ENCODE assay signal across 8 mouse cellular contexts in the genomic region with DNA sequence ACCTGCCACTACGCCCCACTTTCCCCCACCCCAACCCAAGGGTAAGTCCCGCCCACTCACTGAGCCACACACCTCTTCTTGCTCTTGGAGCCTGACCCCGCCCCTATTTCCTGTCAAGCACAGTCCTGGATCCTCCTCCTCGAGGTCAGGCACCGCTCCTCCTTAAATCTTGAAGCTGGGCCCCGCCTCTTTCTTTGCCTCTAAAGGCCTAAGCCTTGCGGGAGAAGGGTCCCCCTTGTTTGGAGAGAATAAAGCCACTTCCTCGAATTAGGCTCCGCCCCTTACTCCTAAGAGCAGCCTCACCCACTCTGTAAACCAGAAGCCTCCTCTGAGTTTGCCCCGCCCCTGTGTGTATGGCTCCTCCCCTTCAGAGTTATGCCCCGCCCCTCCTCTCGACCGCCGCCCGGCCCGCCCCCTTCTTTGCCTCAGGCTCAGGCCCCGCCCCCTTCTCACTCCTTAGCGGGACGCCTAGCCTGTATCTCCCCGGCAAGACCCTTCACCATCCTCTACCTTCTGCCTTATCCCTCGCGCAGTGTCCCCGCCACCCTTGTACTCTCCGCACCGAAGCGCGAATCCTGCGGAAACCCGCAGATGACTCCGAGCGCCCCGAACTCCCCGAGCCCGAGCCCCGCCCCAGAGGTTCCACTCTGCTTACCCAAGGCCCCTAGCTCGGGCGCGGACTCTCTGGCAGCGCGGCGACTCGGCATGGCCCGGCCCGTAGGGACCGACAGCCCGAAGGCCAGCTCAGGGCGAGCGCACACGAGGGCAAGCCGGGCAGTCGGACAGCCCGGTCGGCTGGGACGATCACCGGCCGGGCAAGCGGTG. TPM values are rescaled to one million over a fixed set of nuclear protein-coding genes. Genes with fewer than 3 reads are reported as not detected.
DNase-seq lines count a peak whose midpoint lies in the region; ATAC-seq and TF ChIP-seq lines count a peak whose summit lies in the region.

No protein-coding gene starts in this region.

- peaks cover 21% of the 10 kb centered on the region for H3K36me3 ChIP-seq in heart, embryonic 12.5 days
- peaks cover 16% of the 10 kb centered on the region for H3K36me3 ChIP-seq in kidney, postnatal 0 days (ENCODE audit: insufficient read depth, low read length)
- peaks cover 5% of the 10 kb centered on the region; the same call in 1 of the 2 replicates for H3K36me3 ChIP-seq in liver, embryonic 11.5 days (ENCODE audit: control insufficient read depth, insufficient read depth, low read length)
- peaks cover 16% of the 10 kb centered on the region for H3K36me3 ChIP-seq in stomach, embryonic 14.5 days (ENCODE audit: control insufficient read depth, insufficient read depth, low read length)

- peak overlapping the region; percentile 52 for H3K9ac ChIP-seq in heart, embryonic 12.5 days
- H3K9ac ChIP-seq in kidney, postnatal 0 days (ENCODE audit: low read depth, low read length), result peak overlapping the region; percentile 67
- peak overlapping the region; percentile 61 for H3K9ac ChIP-seq in liver, embryonic 11.5 days (ENCODE audit: low read depth, low read length)
- peak overlapping the region; percentile 39 for H3K9ac ChIP-seq in stomach, embryonic 14.5 days (replicated peaks; ENCODE audit: low read depth, low read length)

- peak; percentile 64 for ATAC-seq in erythroid progenitor cell, adult 5-6 weeks (replicated peaks; ENCODE audit: low FRiP score, poor library complexity, severe bottlenecking)
- peak; percentile 89 for ATAC-seq in heart, embryonic 12.5 days (ENCODE audit: insufficient number of reproducible peaks, low FRiP score)
- ATAC-seq in kidney, postnatal 0 days (replicated peaks; ENCODE audit: low FRiP score, low read depth), result peak; percentile 91
- peak; percentile 83 for ATAC-seq in liver, embryonic 11.5 days (replicated peaks; ENCODE audit: low FRiP score)
- peak; percentile 92 for ATAC-seq in stomach, embryonic 14.5 days (ENCODE audit: insufficient number of reproducible peaks, insufficient read depth, low FRiP score, low read depth)

- no peaks in the 10 kb centered on the region for H3K4me1 ChIP-seq in heart, embryonic 12.5 days (replicated peaks)
- no peaks in the 10 kb centered on the region for H3K4me1 ChIP-seq in kidney, postnatal 0 days (replicated peaks; ENCODE audit: insufficient read depth, low read length)
- peaks cover 20% of the 10 kb centered on the region for H3K4me1 ChIP-seq in liver, embryonic 11.5 days (replicated peaks; ENCODE audit: control insufficient read depth, insufficient read depth, low read length)
- 0 out of 2 replicates have a peak, but pooled peaks cover 4% of the 10 kb centered on the region for H3K4me1 ChIP-seq in stomach, embryonic 14.5 days (ENCODE audit: control insufficient read depth, insufficient read depth, low read length)

- no peak for TF ChIP-seq CTCF in kidney, postnatal 0 days (IDR thresholded peaks at IDR 0.05; ENCODE audit: low read depth)

- peak overlapping the region; percentile 58 for H3K4me3 ChIP-seq in heart, embryonic 12.5 days
- H3K4me3 ChIP-seq in kidney, postnatal 0 days (replicated peaks; ENCODE audit: low read depth, low read length), result peak overlapping the region; percentile 84
- peak overlapping the region; percentile 79 for H3K4me3 ChIP-seq in liver, embryonic 11.5 days (ENCODE audit: low read depth, low read length)
- H3K4me3 ChIP-seq in stomach, embryonic 14.5 days (ENCODE audit: low read depth, low read length), result peak overlapping the region; percentile 53

- 1% methylated on average over 57 of the region's 57 CpGs for WGBS in heart, embryonic 12.5 days
- under 1% methylated on average over 57 of the region's 57 CpGs for WGBS in kidney, postnatal 0 days
- WGBS in liver, embryonic 11.5 days, result 1% methylated on average over 55 of the region's 57 CpGs
- 1% methylated on average over 57 of the region's 57 CpGs for WGBS in stomach, embryonic 14.5 days

- H3K9me3 ChIP-seq in heart, embryonic 12.5 days (replicated peaks), result no peaks in the 10 kb centered on the region
- H3K9me3 ChIP-seq in kidney, postnatal 0 days (replicated peaks; ENCODE audit: low read length), result no peaks in the 10 kb centered on the region
- no peaks in the 10 kb centered on the region for H3K9me3 ChIP-seq in liver, embryonic 11.5 days (ENCODE audit: control insufficient read depth, low read length)
- no peaks in the 10 kb centered on the region for H3K9me3 ChIP-seq in stomach, embryonic 14.5 days (ENCODE audit: control insufficient read depth, low read depth, low read length)

- peak; percentile 100 for DNase-seq in CD4-positive helper T cell, adult 2 months (ENCODE audit: low read depth, low spot score)
- DNase-seq in brain, embryonic 18.5 days (ENCODE audit: low read depth, low spot score), result peak; percentile 50
- DNase-seq in kidney, postnatal 0 days (ENCODE audit: low spot score), result peak; percentile 100
- peak; percentile 97 for DNase-seq in liver, embryonic 11.5 days (ENCODE audit: low spot score)
- peak; percentile 99 for DNase-seq in naive thymus-derived CD4-positive, alpha-beta T cell, adult 2 months (ENCODE audit: low read depth)

- H3K27me3 ChIP-seq in heart, embryonic 12.5 days (replicated peaks), result peaks cover 3% of the 10 kb centered on the region; the same call in 1 of the 2 replicates
- no peaks in the 10 kb centered on the region for H3K27me3 ChIP-seq in kidney, postnatal 0 days (ENCODE audit: insufficient read depth, low read length)
- no peaks in the 10 kb centered on the region; the same call in 1 of the 2 replicates for H3K27me3 ChIP-seq in liver, embryonic 11.5 days (replicated peaks; ENCODE audit: control insufficient read depth, insufficient read depth, low read length)
- no peaks in the 10 kb centered on the region for H3K27me3 ChIP-seq in stomach, embryonic 14.5 days (ENCODE audit: control insufficient read depth, insufficient read depth, low read length)

- peak overlapping the region; percentile 69 for H3K27ac ChIP-seq in heart, embryonic 12.5 days (ENCODE audit: poor library complexity, severe bottlenecking)
- H3K27ac ChIP-seq in kidney, postnatal 0 days, result peak overlapping the region; percentile 94
- H3K27ac ChIP-seq in liver, embryonic 11.5 days (ENCODE audit: low read depth, low read length), result peak overlapping the region; percentile 76
- peak overlapping the region; percentile 87 for H3K27ac ChIP-seq in stomach, embryonic 14.5 days (ENCODE audit: low read length)

- peak overlapping the region; percentile 85 for H3K4me2 ChIP-seq in heart, embryonic 12.5 days
- H3K4me2 ChIP-seq in kidney, postnatal 0 days (ENCODE audit: low read length), result peak overlapping the region; percentile 99
- H3K4me2 ChIP-seq in liver, embryonic 11.5 days, result peak overlapping the region; percentile 99
- peak overlapping the region; percentile 87 for H3K4me2 ChIP-seq in stomach, embryonic 14.5 days (replicated peaks; ENCODE audit: low read depth, low read length)

RNA-seq across cellular contexts. Expression of a gene that starts 0.5 kb away (rescaled TPM):
- total RNA-seq in erythroid progenitor cell, adult 5-6 weeks (2015; ENCODE audit: low replicate concordance), result 1.7 and 3.2 TPM in 2 replicates
- 4.0 TPM in 1 of 2 replicates, not detected in the other for total RNA-seq in erythroid progenitor cell, adult 5-6 weeks (2017; ENCODE audit: low replicate concordance)
- 4.6 and 4.7 TPM in 2 replicates for polyA plus RNA-seq in heart, embryonic 12.5 days (2016; fragmentation: Nextera tagmentation; extraction: Ambion mirVana)
- 9.3 and 10.6 TPM in 2 replicates for polyA plus RNA-seq in kidney, postnatal 0 days (2015; fragmentation: Nextera tagmentation; extraction: Ambion mirVana)
- polyA plus RNA-seq in liver, embryonic 11.5 days (2014; fragmentation: Nextera tagmentation; extraction: Ambion mirVana), result 2.0 and 2.3 TPM in 2 replicates
- polyA plus RNA-seq in stomach, embryonic 14.5 days (2014; fragmentation: Nextera tagmentation; extraction: Ambion mirVana), result 8.3 and 10.4 TPM in 2 replicates

RNA-seq across cellular contexts. Expression of a gene that starts 24.5 kb away (rescaled TPM):
- total RNA-seq in erythroid progenitor cell, adult 5-6 weeks (2015; ENCODE audit: low replicate concordance), result 12.3 and 14.3 TPM in 2 replicates
- 19.9 and 45.4 TPM in 2 replicates for total RNA-seq in erythroid progenitor cell, adult 5-6 weeks (2017; ENCODE audit: low replicate concordance)
- polyA plus RNA-seq in heart, embryonic 12.5 days (2016; fragmentation: Nextera tagmentation; extraction: Ambion mirVana), result 37.1 and 40.6 TPM in 2 replicates
- polyA plus RNA-seq in kidney, postnatal 0 days (2015; fragmentation: Nextera tagmentation; extraction: Ambion mirVana), result 33.5 and 35.1 TPM in 2 replicates
- 33.4 and 45.5 TPM in 2 replicates for polyA plus RNA-seq in liver, embryonic 11.5 days (2014; fragmentation: Nextera tagmentation; extraction: Ambion mirVana)
- 38.6 and 44.8 TPM in 2 replicates for polyA plus RNA-seq in stomach, embryonic 14.5 days (2014; fragmentation: Nextera tagmentation; extraction: Ambion mirVana)

RNA-seq across cellular contexts. Expression of a gene that starts 36.1 kb away (rescaled TPM):
- total RNA-seq in erythroid progenitor cell, adult 5-6 weeks (2015; ENCODE audit: low replicate concordance), result 34.8 and 90.5 TPM in 2 replicates
- 34.0 and 34.3 TPM in 2 replicates for total RNA-seq in erythroid progenitor cell, adult 5-6 weeks (2017; ENCODE audit: low replicate concordance)
- 99.8 and 107 TPM in 2 replicates for polyA plus RNA-seq in heart, embryonic 12.5 days (2016; fragmentation: Nextera tagmentation; extraction: Ambion mirVana)
- 96.9 and 97.8 TPM in 2 replicates for polyA plus RNA-seq in kidney, postnatal 0 days (2015; fragmentation: Nextera tagmentation; extraction: Ambion mirVana)
- polyA plus RNA-seq in liver, embryonic 11.5 days (2014; fragmentation: Nextera tagmentation; extraction: Ambion mirVana), result 89.9 and 94.9 TPM in 2 replicates
- 77.9 and 86.2 TPM in 2 replicates for polyA plus RNA-seq in stomach, embryonic 14.5 days (2014; fragmentation: Nextera tagmentation; extraction: Ambion mirVana)

RNA-seq across cellular contexts. Expression of a gene that starts 49.0 kb away (rescaled TPM):
- 8.0 and 22.7 TPM in 2 replicates for total RNA-seq in erythroid progenitor cell, adult 5-6 weeks (2015; ENCODE audit: low replicate concordance)
- not detected in 2 replicates for total RNA-seq in erythroid progenitor cell, adult 5-6 weeks (2017; ENCODE audit: low replicate concordance)
- polyA plus RNA-seq in heart, embryonic 12.5 days (2016; fragmentation: Nextera tagmentation; extraction: Ambion mirVana), result 1.6 and 5.4 TPM in 2 replicates
- polyA plus RNA-seq in kidney, postnatal 0 days (2015; fragmentation: Nextera tagmentation; extraction: Ambion mirVana), result 1.8 and 2.4 TPM in 2 replicates
- 235 and 244 TPM in 2 replicates for polyA plus RNA-seq in liver, embryonic 11.5 days (2014; fragmentation: Nextera tagmentation; extraction: Ambion mirVana)
- 1.5 and 1.9 TPM in 2 replicates for polyA plus RNA-seq in stomach, embryonic 14.5 days (2014; fragmentation: Nextera tagmentation; extraction: Ambion mirVana)

RNA-seq across cellular contexts. Expression of a gene that starts 51.4 kb away (rescaled TPM):
- total RNA-seq in erythroid progenitor cell, adult 5-6 weeks (2015; ENCODE audit: low replicate concordance), result 78.9 and 80.1 TPM in 2 replicates
- 19.6 and 26.4 TPM in 2 replicates for total RNA-seq in erythroid progenitor cell, adult 5-6 weeks (2017; ENCODE audit: low replicate concordance)
- 118 and 121 TPM in 2 replicates for polyA plus RNA-seq in heart, embryonic 12.5 days (2016; fragmentation: Nextera tagmentation; extraction: Ambion mirVana)
- polyA plus RNA-seq in kidney, postnatal 0 days (2015; fragmentation: Nextera tagmentation; extraction: Ambion mirVana), result 164 and 167 TPM in 2 replicates
- 133 and 142 TPM in 2 replicates for polyA plus RNA-seq in liver, embryonic 11.5 days (2014; fragmentation: Nextera tagmentation; extraction: Ambion mirVana)
- 163 and 180 TPM in 2 replicates for polyA plus RNA-seq in stomach, embryonic 14.5 days (2014; fragmentation: Nextera tagmentation; extraction: Ambion mirVana)

Comparison
In these comparisons a context has a peak if more than half of its experiments do, and no peak if none do; other contexts are left out.
1. Peak in every context shown above with its lines: DNase-seq, ATAC-seq, H3K4me3 ChIP-seq and H3K27ac ChIP-seq.
2. DNase-seq: peak in every context shown above with its lines; median percentile 100 in CD4-positive helper T cell, adult 2 months; 100 in kidney, postnatal 0 days; 99 in naive thymus-derived CD4-positive, alpha-beta T cell, adult 2 months; 97 in liver, embryonic 11.5 days; 50 in brain, embryonic 18.5 days.